Mouse (Mus musculus): ENCODE data around the gene Lpcat2.

Lpcat2 gene

GRCm38 (mm10) chr8:92855171-92855894 is at the start of gene Lpcat2:
Gene Lpcat2 (plus strand): TSS chr8:92855339.
- DNase-seq (ENCODE audit: low read depth, low spot score), result no peak

- no peak for DNase-seq (ENCODE audit: low read depth, low spot score)
These were observed 42.4 kb upstream of the Lpcat2 start for GRCm38 (mm10) chr8:92812773-92813172.

GRCm38 (mm10) chr8:92815661-92816060 is 39.5 kb upstream of the Lpcat2 start:
- DNase-seq (ENCODE audit: low read depth, low spot score), result no peak

- DNase-seq (ENCODE audit: low read depth, low spot score), result no peak
These were observed 37.0 kb upstream of the Lpcat2 start for GRCm38 (mm10) chr8:92817928-92818818.

GRCm38 (mm10) chr8:92821151-92821550 is 34.0 kb upstream of the Lpcat2 start:
- no peak for DNase-seq (ENCODE audit: low read depth, low spot score)

GRCm38 (mm10) chr8:92822386-92822785 is 32.8 kb upstream of the Lpcat2 start:
- no peak for DNase-seq (ENCODE audit: low read depth, low spot score)

- DNase-seq (ENCODE audit: low read depth, low spot score), result no peak
These were observed 29.1 kb upstream of the Lpcat2 start for GRCm38 (mm10) chr8:92825991-92826390.

GRCm38 (mm10) chr8:92827243-92828034 is 27.7 kb upstream of the Lpcat2 start, which contains the start of gene Mmp2:
Gene Mmp2 (plus strand): TSS chr8:92827291.
- DNase-seq (ENCODE audit: low read depth, low spot score), result no peak

GRCm38 (mm10) chr8:92828251-92828743 is 26.8 kb upstream of the Lpcat2 start:
- no peak for DNase-seq (ENCODE audit: low read depth, low spot score)

GRCm38 (mm10) chr8:92834065-92834731 is 20.9 kb upstream of the Lpcat2 start:
- no peak for DNase-seq (ENCODE audit: low read depth, low spot score)

- no peak for DNase-seq (ENCODE audit: low read depth, low spot score)
These were observed 20.2 kb upstream of the Lpcat2 start for GRCm38 (mm10) chr8:92834786-92835500.

- DNase-seq (ENCODE audit: low read depth, low spot score), result no peak
These were observed 19.2 kb upstream of the Lpcat2 start for GRCm38 (mm10) chr8:92835901-92836300.

- DNase-seq (ENCODE audit: low read depth, low spot score), result no peak
These were observed 16.5 kb upstream of the Lpcat2 start for GRCm38 (mm10) chr8:92838616-92839015.

- no peak for DNase-seq (ENCODE audit: low read depth, low spot score)
These were observed 16.0 kb upstream of the Lpcat2 start for GRCm38 (mm10) chr8:92839161-92839560.

GRCm38 (mm10) chr8:92839876-92840275 is 15.3 kb upstream of the Lpcat2 start:
- no peak for DNase-seq (ENCODE audit: low read depth, low spot score)

- no peak for DNase-seq (ENCODE audit: low read depth, low spot score)
These were observed 8.5 kb upstream of the Lpcat2 start for GRCm38 (mm10) chr8:92846684-92847083.

- DNase-seq (ENCODE audit: low read depth, low spot score), result no peak
These were observed 7.8 kb upstream of the Lpcat2 start for GRCm38 (mm10) chr8:92847299-92847698.

GRCm38 (mm10) chr8:92849261-92849660 is 5.9 kb upstream of the Lpcat2 start:
- no peak for DNase-seq (ENCODE audit: low read depth, low spot score)

- no peak for DNase-seq (ENCODE audit: low read depth, low spot score)
These were observed 4.9 kb upstream of the Lpcat2 start for GRCm38 (mm10) chr8:92850239-92850638.

GRCm38 (mm10) chr8:92851381-92851780 is 3.8 kb upstream of the Lpcat2 start:
- DNase-seq (ENCODE audit: low read depth, low spot score), result no peak
